Mouse (Mus musculus) monocyte, adult 2 months (primary cell): ENCODE results near the gene Mdm4.
A peak's percentile ranks its signal among the peaks of the same experiment; 100 is the strongest.
"Not testable (repeated sequence)": the region's sequence is repeated elsewhere in the genome, so short reads cannot be mapped to it uniquely, and the experiment has no call there.

Experiments
- DNase-seq, 2 experiments: peaks; one replicate each; pipeline ENCODE4 v3.0.0; 2022; ENCODE audit warnings: low spot score in 2 of 2, low read depth in 1 of 2

Mdm4 gene

GRCm38 (mm10) chr1:133053034-133053433 lies 22.7 kb upstream of the Mdm4 start:
- DNase-seq: no peak

GRCm38 (mm10) chr1:133051829-133052228 lies 21.5 kb upstream of the Mdm4 start:
- no peak for DNase-seq

GRCm38 (mm10) chr1:133050001-133050431 lies 19.7 kb upstream of the Mdm4 start:
- DNase-seq: no peak

- DNase-seq: no peak
Observed at GRCm38 (mm10) chr1:133048690-133049089, 18.3 kb upstream of the Mdm4 start.

GRCm38 (mm10) chr1:133047575-133047974 lies 17.2 kb upstream of the Mdm4 start:
- no peak for DNase-seq

GRCm38 (mm10) chr1:133046441-133046931 lies 16.1 kb upstream of the Mdm4 start:
- DNase-seq: no peak

GRCm38 (mm10) chr1:133045861-133046440 lies 15.6 kb upstream of the Mdm4 start:
- peak in 1 of 2 experiments; percentile 22 for DNase-seq

GRCm38 (mm10) chr1:133045011-133045860 lies 14.9 kb upstream of the Mdm4 start, which contains the start of gene Pik3c2b:
Pik3c2b (plus strand) TSS chr1:133045667.
- DNase-seq: no peak

GRCm38 (mm10) chr1:133039505-133039949 lies 9.2 kb upstream of the Mdm4 start:
- peak in 1 of 2 experiments; percentile 10 for DNase-seq

GRCm38 (mm10) chr1:133034682-133035081 lies 4.3 kb upstream of the Mdm4 start:
- DNase-seq: not testable (repeated sequence)

GRCm38 (mm10) chr1:133034091-133034460 lies 3.7 kb upstream of the Mdm4 start:
- no peak for DNase-seq

GRCm38 (mm10) chr1:133033316-133034090 lies 3.1 kb upstream of the Mdm4 start:
- peak in 1 of 2 experiments; percentile 59 for DNase-seq

GRCm38 (mm10) chr1:133032981-133033315 lies 2.6 kb upstream of the Mdm4 start:
- no peak for DNase-seq

- no peak for DNase-seq
Observed at GRCm38 (mm10) chr1:133029744-133030143, 617 bp downstream of the Mdm4 start.

GRCm38 (mm10) chr1:133027980-133028379 lies 2.4 kb downstream of the Mdm4 start:
- no peak for DNase-seq

GRCm38 (mm10) chr1:133027126-133027525 lies 3.2 kb downstream of the Mdm4 start:
- DNase-seq: no peak

GRCm38 (mm10) chr1:133025796-133026190 lies 4.6 kb downstream of the Mdm4 start:
- DNase-seq: not testable (repeated sequence)

GRCm38 (mm10) chr1:133025051-133025795 lies 5.1 kb downstream of the Mdm4 start:
- peak; percentile 78 to 79 for DNase-seq

GRCm38 (mm10) chr1:133024426-133024825 lies 5.9 kb downstream of the Mdm4 start:
- no peak for DNase-seq

- DNase-seq: not testable (repeated sequence)
Observed at GRCm38 (mm10) chr1:133023723-133024122, 6.6 kb downstream of the Mdm4 start.

- DNase-seq: not testable (repeated sequence)
Observed at GRCm38 (mm10) chr1:133021971-133022370, 8.4 kb downstream of the Mdm4 start.
